Mouse (Mus musculus): ENCODE data around the gene Kif26a.

GRCm38 (mm10) chr12:112183675-112184074, 37.7 kb downstream of the Kif26a start:
- TF ChIP-seq POLR2A (IDR thresholded peaks at IDR 0.05; ENCODE audit: borderline replicate concordance, control insufficient read depth, low read depth, low read length) (no peak), CTCF (IDR thresholded peaks at IDR 0.05; ENCODE audit: control insufficient read depth, insufficient read depth, low read length) (no peak)

Data from bone marrow, adult 2 months (tissue).